Mouse (Mus musculus): ENCODE results near the gene Rad1. TPM values are rescaled to one million over a fixed set of nuclear protein-coding genes. Genes with fewer than 3 reads are reported as not detected.

Gene Rad1
- polyA plus RNA-seq, 1 experiment from 2014 or later, result 23.6 TPM

DNA sequence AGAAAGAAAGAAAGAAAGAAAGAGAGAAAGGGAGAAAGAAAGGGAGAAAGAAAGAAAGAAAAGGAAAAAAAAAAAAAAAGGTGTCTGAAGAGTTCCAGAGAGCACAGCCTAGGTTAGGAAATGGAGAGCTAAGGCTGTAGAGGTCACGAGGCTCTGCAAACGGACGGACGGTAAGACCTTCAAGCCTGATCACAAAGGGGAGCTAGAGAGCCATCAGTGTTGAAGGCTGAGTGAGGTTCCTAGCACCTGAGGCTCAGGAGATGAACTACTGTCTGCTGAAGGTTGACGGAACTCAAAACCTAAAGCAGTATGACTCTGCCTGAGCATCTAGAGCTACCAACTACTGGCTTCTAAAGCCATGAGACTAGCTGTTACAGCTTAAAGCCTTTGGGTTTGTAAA lies 48.8 kb downstream of the Rad1 start:
- no peaks in the 10 kb centered on the region for H3K9me3 ChIP-seq (ENCODE audit: control insufficient read depth, low read length)
- 86% methylated on average over 5 of the region's 5 CpGs for WGBS
- H3K4me2 ChIP-seq (ENCODE audit: low read depth), result no peak overlapping the region
- no peak overlapping the region for H3K4me3 ChIP-seq (ENCODE audit: low read depth, low read length)
- H3K27me3 ChIP-seq (ENCODE audit: control insufficient read depth, insufficient read depth, low read length), result no peaks in the 10 kb centered on the region
- ATAC-seq (ENCODE audit: insufficient read depth, low FRiP score, low TSS enrichment), result no peak
- no peaks in the 10 kb centered on the region for H3K4me1 ChIP-seq (ENCODE audit: control insufficient read depth, insufficient read depth, low read length)
- no peak overlapping the region for H3K27ac ChIP-seq (ENCODE audit: low read depth, low read length)
- no peaks in the 10 kb centered on the region for H3K36me3 ChIP-seq (ENCODE audit: control insufficient read depth, insufficient read depth, low read length)
- no peak for DNase-seq (ENCODE audit: low spot score)
- no peak overlapping the region for H3K9ac ChIP-seq (ENCODE audit: low read length)

DNA sequence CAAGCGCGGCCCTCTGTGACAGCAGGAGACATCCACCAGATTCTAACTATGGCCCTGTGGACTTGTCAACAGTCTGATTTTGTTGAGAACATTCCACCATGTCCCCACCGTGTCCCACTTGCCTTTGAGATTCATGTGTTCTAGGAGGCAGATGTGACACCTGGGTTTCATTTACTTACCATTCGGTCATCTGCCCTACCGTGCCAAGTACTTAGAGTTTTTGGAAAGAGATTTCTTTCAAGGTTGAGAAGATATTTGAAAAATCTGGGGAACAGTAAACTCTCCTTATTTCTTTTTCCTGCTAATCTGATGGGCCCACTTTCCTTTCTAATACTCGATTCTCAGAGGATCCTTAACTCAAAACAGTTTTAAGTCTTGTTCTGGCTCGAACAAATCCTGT lies 50.2 kb downstream of the Rad1 start:
- no peaks in the 10 kb centered on the region for H3K27me3 ChIP-seq (ENCODE audit: control insufficient read depth, insufficient read depth, low read length)
- 86% methylated on average over 7 of the region's 7 CpGs for WGBS

DNA sequence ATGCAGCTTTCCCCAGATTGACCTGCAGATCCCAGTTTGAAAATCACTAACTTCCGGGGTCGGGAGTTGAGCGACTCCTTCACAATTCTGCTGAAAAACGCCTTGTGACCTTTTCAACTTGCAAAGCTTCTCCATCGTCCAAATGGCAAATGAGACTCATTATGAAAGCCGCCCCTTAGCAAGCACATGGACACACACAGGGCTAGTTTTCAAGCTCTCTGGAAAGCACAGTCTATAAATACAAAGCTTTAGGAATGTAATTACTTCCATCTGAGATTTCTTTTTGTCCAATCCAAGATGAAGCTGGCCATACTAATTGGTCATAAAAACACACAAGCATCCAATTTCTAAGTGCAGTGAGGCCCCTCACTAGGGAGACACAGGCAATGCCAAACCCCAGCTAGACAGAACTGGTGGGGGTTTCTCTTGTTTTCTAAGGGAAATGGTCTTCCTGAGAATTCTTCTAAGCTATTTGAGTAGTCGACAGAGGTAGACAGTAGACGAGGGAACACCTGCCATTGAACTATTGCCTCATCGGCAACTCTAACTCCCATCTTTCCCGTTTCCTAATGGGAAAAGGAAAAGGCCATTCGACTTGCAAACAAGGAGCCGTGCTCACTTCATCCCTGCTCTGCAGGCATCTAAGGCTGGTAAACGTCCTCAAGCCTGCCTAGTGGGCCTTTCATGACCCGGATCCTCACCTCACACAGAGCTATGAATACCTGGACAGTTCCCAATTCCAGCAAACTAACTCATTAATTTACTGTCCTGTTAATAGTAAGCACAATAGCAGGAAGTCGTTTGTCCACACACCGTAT lies 54.7 kb downstream of the Rad1 start:
- Histone ChIP-seq H3K27me3 (ENCODE audit: control insufficient read depth, insufficient read depth, low read length) (no peaks in the 10 kb centered on the region), H3K27ac (ENCODE audit: low read depth, low read length) (no peak overlapping the region), H3K36me3 (ENCODE audit: control insufficient read depth, insufficient read depth, low read length) (no peaks in the 10 kb centered on the region), H3K9me3 (ENCODE audit: control insufficient read depth, low read length) (no peaks in the 10 kb centered on the region), H3K4me3 (ENCODE audit: low read depth, low read length) (no peak overlapping the region), H3K9ac (ENCODE audit: low read length) (no peak overlapping the region), H3K4me2 (ENCODE audit: low read depth) (no peak overlapping the region), H3K4me1 (ENCODE audit: control insufficient read depth, insufficient read depth, low read length) (no peaks in the 10 kb centered on the region)
- 76% methylated on average over 16 of the region's 16 CpGs for WGBS
- ATAC-seq (ENCODE audit: insufficient read depth, low FRiP score, low TSS enrichment), result no peak
- DNase-seq (ENCODE audit: low spot score), result no peak

More for the DNA sequence above, 50.2 kb downstream of the Rad1 start:
- no peak for ATAC-seq (ENCODE audit: insufficient read depth, low FRiP score, low TSS enrichment)
- no peak for DNase-seq (ENCODE audit: low spot score)
- H3K9ac ChIP-seq (ENCODE audit: low read length), result no peak overlapping the region
- no peaks in the 10 kb centered on the region for H3K9me3 ChIP-seq (ENCODE audit: control insufficient read depth, low read length)
- no peaks in the 10 kb centered on the region for H3K36me3 ChIP-seq (ENCODE audit: control insufficient read depth, insufficient read depth, low read length)
- no peak overlapping the region for H3K4me3 ChIP-seq (ENCODE audit: low read depth, low read length)
- no peak overlapping the region for H3K4me2 ChIP-seq (ENCODE audit: low read depth)
- no peaks in the 10 kb centered on the region for H3K4me1 ChIP-seq (ENCODE audit: control insufficient read depth, insufficient read depth, low read length)
- no peak overlapping the region for H3K27ac ChIP-seq (ENCODE audit: low read depth, low read length)

Other genes with a start within 250 kb of the Rad1 start
- gene Gm21973, start 160.6 kb upstream of the Rad1 start, polyA plus RNA-seq (2014; fragmentation: Nextera tagmentation; extraction: Ambion mirVana), result not detected in 2 replicates
- not detected in 2 replicates for gene Agxt2, start 127.5 kb upstream of the Rad1 start, polyA plus RNA-seq (2014; fragmentation: Nextera tagmentation; extraction: Ambion mirVana)
- 16.5 and 19.5 TPM in 2 replicates for gene Dnajc21, start 15.5 kb upstream of the Rad1 start, polyA plus RNA-seq (2014; fragmentation: Nextera tagmentation; extraction: Ambion mirVana)
- 107 and 116 TPM in 2 replicates for gene Brix1, start 71 bp upstream of the Rad1 start, polyA plus RNA-seq (2014; fragmentation: Nextera tagmentation; extraction: Ambion mirVana)
- not detected in 2 replicates for gene Ttc23l, start 72.7 kb downstream of the Rad1 start, polyA plus RNA-seq (2014; fragmentation: Nextera tagmentation; extraction: Ambion mirVana)
- 84.2 and 87.0 TPM in 2 replicates for gene Rai14, start 228.6 kb downstream of the Rad1 start, polyA plus RNA-seq (2014; fragmentation: Nextera tagmentation; extraction: Ambion mirVana)

Measured in neural tube, embryonic 11.5 days (tissue).